Mouse (Mus musculus): ENCODE data around the gene Rnf141. TPM values are rescaled to one million over a fixed set of nuclear protein-coding genes. Genes with fewer than 3 reads are reported as not detected.

Gene Rnf141
- polyA plus RNA-seq, 1 experiment = 12.4 TPM

- TF ChIP-seq POLR2A (IDR thresholded peaks at IDR 0.05; ENCODE audit: low read depth, low read length) (no peak), CTCF (IDR thresholded peaks at IDR 0.05; ENCODE audit: extremely low read depth, insufficient read depth, insufficient read length, insufficient replicate concordance) (no peak)
- 93% methylated on average over 6 of the region's 6 CpGs for WGBS
- H3K27me3 ChIP-seq (ENCODE audit: control insufficient read depth, insufficient read depth, low read length) = no peaks in the 10 kb centered on the region
Observed at GRCm38 (mm10) chr7:110867116-110867515, 22.9 kb upstream of the Rnf141 start.

GRCm38 (mm10) chr7:110866021-110866420 lies 21.8 kb upstream of the Rnf141 start:
- 96% methylated on average over 3 of the region's 3 CpGs for WGBS
- Histone ChIP-seq H3K4me1 (ENCODE audit: control insufficient read depth, insufficient read depth, insufficient read length) (no peaks in the 10 kb centered on the region), H3K36me3 (ENCODE audit: control insufficient read depth, insufficient read depth, low read length) (no peaks in the 10 kb centered on the region), H3K27me3 (ENCODE audit: control insufficient read depth, insufficient read depth, low read length) (no peaks in the 10 kb centered on the region), H3K4me3 (ENCODE audit: extremely low read depth, insufficient read depth, insufficient read length) (no peak overlapping the region), H3K27ac (ENCODE audit: insufficient read depth, low read length) (no peak overlapping the region)
- TF ChIP-seq CTCF (IDR thresholded peaks at IDR 0.05; ENCODE audit: extremely low read depth, insufficient read depth, insufficient read length, insufficient replicate concordance) = no peak
- no peak for TF ChIP-seq POLR2A (IDR thresholded peaks at IDR 0.05; ENCODE audit: low read depth, low read length)
- no peak for DNase-seq (ENCODE audit: low read depth in 1 of 2, low spot score in 2 of 2)

More at GRCm38 (mm10) chr7:110867116-110867515, 22.9 kb upstream of the Rnf141 start:
- DNase-seq (ENCODE audit: low read depth in 1 of 2, low spot score in 2 of 2) = no peak
- Histone ChIP-seq H3K27ac (ENCODE audit: insufficient read depth, low read length) (no peak overlapping the region), H3K36me3 (ENCODE audit: control insufficient read depth, insufficient read depth, low read length) (no peaks in the 10 kb centered on the region), H3K4me3 (ENCODE audit: extremely low read depth, insufficient read depth, insufficient read length) (no peak overlapping the region), H3K4me1 (ENCODE audit: control insufficient read depth, insufficient read depth, insufficient read length) (no peaks in the 10 kb centered on the region)

GRCm38 (mm10) chr7:110865570-110865969 lies 21.3 kb upstream of the Rnf141 start:
- no peak for DNase-seq (ENCODE audit: low read depth in 1 of 2, low spot score in 2 of 2)
- no peaks in the 10 kb centered on the region for H3K36me3 ChIP-seq (ENCODE audit: control insufficient read depth, insufficient read depth, low read length)
- no peaks in the 10 kb centered on the region for H3K27me3 ChIP-seq (ENCODE audit: control insufficient read depth, insufficient read depth, low read length)
- no peaks in the 10 kb centered on the region for H3K4me1 ChIP-seq (ENCODE audit: control insufficient read depth, insufficient read depth, insufficient read length)
- no peak overlapping the region for H3K27ac ChIP-seq (ENCODE audit: insufficient read depth, low read length)
- TF ChIP-seq POLR2A (IDR thresholded peaks at IDR 0.05; ENCODE audit: low read depth, low read length) (no peak), CTCF (IDR thresholded peaks at IDR 0.05; ENCODE audit: extremely low read depth, insufficient read depth, insufficient read length, insufficient replicate concordance) (no peak)
- no peak overlapping the region for H3K4me3 ChIP-seq (ENCODE audit: extremely low read depth, insufficient read depth, insufficient read length)
- 87% methylated on average over 6 of the region's 6 CpGs for whole genome bisulfite sequencing

DNA sequence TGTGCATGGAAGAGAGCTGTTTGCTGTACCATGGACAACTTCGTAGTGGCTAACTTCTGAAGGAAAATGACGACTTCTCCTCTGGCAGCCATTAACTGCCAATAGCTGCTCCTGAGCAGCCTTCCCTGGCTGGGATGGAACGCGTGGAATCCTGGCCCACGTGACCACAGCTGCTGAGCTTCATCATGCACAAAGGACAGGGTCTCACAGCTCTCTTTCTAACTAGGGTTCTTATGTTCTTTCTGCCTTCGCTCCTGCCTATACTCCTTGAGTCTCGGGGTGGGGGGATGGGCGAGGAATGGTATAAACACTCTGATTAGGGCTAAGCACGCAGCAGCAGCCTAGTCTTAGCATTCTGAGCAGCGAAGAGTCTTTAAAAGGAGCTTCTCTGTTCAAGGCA lies 20.8 kb upstream of the Rnf141 start:
- Histone ChIP-seq H3K27ac (ENCODE audit: insufficient read depth, low read length) (no peak overlapping the region), H3K36me3 (ENCODE audit: control insufficient read depth, insufficient read depth, low read length) (no peaks in the 10 kb centered on the region), H3K4me1 (ENCODE audit: control insufficient read depth, insufficient read depth, insufficient read length) (no peaks in the 10 kb centered on the region), H3K4me3 (ENCODE audit: extremely low read depth, insufficient read depth, insufficient read length) (no peak overlapping the region), H3K27me3 (ENCODE audit: control insufficient read depth, insufficient read depth, low read length) (no peaks in the 10 kb centered on the region)
- DNase-seq (ENCODE audit: low read depth in 1 of 2, low spot score in 2 of 2) = no peak
- TF ChIP-seq CTCF (IDR thresholded peaks at IDR 0.05; ENCODE audit: extremely low read depth, insufficient read depth, insufficient read length, insufficient replicate concordance) = no peak
- no peak for TF ChIP-seq POLR2A (IDR thresholded peaks at IDR 0.05; ENCODE audit: low read depth, low read length)
- WGBS = 92% methylated on average over 10 of the region's 10 CpGs

DNA sequence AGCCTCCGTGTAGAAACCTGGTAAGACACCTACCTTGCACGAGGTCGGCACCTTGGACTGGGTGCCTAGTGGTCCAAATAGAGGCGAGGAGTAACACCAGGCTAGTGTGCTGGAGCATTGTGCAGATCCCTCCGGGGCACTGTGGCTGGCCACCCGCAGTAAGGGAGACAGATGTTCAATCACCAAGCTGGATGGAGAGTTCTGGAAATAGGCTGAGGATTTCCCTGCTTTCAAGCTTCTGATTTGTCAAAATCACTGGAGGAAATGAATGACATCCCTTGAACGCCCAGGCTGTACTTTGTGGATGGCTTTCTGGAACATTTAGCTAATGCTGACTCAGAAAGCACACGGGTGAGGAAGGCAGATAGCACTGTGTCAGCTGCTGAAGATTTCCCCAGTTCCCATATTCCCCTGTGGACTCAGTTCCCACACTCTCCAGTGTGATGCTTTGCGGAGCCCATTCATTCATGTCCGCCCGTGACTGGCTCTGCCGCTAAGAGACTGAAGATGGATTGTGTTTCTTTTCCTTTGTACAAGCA lies 18.6 kb upstream of the Rnf141 start, which contains the start of gene Lyve1:
TSS of gene Lyve1 (minus strand) at position 489 of the 539 bp plus-strand sequence.
- Histone ChIP-seq H3K27ac (ENCODE audit: insufficient read depth, low read length) (no peak within 1 kb of the TSS), H3K4me3 (ENCODE audit: extremely low read depth, insufficient read depth, insufficient read length) (no peak within 1 kb of the TSS), H3K36me3 (ENCODE audit: control insufficient read depth, insufficient read depth, low read length) (no peaks in the 10 kb centered on the region), H3K4me1 (ENCODE audit: control insufficient read depth, insufficient read depth, insufficient read length) (no peaks in the 10 kb centered on the region), H3K27me3 (ENCODE audit: control insufficient read depth, insufficient read depth, low read length) (no peaks in the 10 kb centered on the region)
- WGBS = 79% methylated on average over 12 of the region's 12 CpGs
- no peak for DNase-seq (ENCODE audit: low read depth in 1 of 2, low spot score in 2 of 2)
- TF ChIP-seq CTCF (IDR thresholded peaks at IDR 0.05; ENCODE audit: extremely low read depth, insufficient read depth, insufficient read length, insufficient replicate concordance) = no peak
- TF ChIP-seq POLR2A (IDR thresholded peaks at IDR 0.05; ENCODE audit: low read depth, low read length) = no peak

- no peak overlapping the region for H3K4me3 ChIP-seq (ENCODE audit: extremely low read depth, insufficient read depth, insufficient read length)
- no peak for DNase-seq (ENCODE audit: low read depth in 1 of 2, low spot score in 2 of 2)
- 48% methylated on average over 5 of the region's 5 CpGs for WGBS
- H3K27me3 ChIP-seq (ENCODE audit: control insufficient read depth, insufficient read depth, low read length) = no peaks in the 10 kb centered on the region
- TF ChIP-seq CTCF (IDR thresholded peaks at IDR 0.05; ENCODE audit: extremely low read depth, insufficient read depth, insufficient read length, insufficient replicate concordance) (no peak), POLR2A (IDR thresholded peaks at IDR 0.05; ENCODE audit: low read depth, low read length) (no peak)
- no peaks in the 10 kb centered on the region for H3K4me1 ChIP-seq (ENCODE audit: control insufficient read depth, insufficient read depth, insufficient read length)
- no peaks in the 10 kb centered on the region for H3K36me3 ChIP-seq (ENCODE audit: control insufficient read depth, insufficient read depth, low read length)
- H3K27ac ChIP-seq (ENCODE audit: insufficient read depth, low read length) = no peak overlapping the region
Observed at GRCm38 (mm10) chr7:110860129-110860528, 15.9 kb upstream of the Rnf141 start.

- TF ChIP-seq CTCF (IDR thresholded peaks at IDR 0.05; ENCODE audit: extremely low read depth, insufficient read depth, insufficient read length, insufficient replicate concordance) (no peak), POLR2A (IDR thresholded peaks at IDR 0.05; ENCODE audit: low read depth, low read length) (no peak)
- no peak for DNase-seq (ENCODE audit: low read depth in 1 of 2, low spot score in 2 of 2)
- 63% methylated on average over 1 of the region's 1 CpGs for WGBS
- no peak overlapping the region for H3K4me3 ChIP-seq (ENCODE audit: extremely low read depth, insufficient read depth, insufficient read length)
- H3K27me3 ChIP-seq (ENCODE audit: control insufficient read depth, insufficient read depth, low read length) = no peaks in the 10 kb centered on the region
- H3K4me1 ChIP-seq (ENCODE audit: control insufficient read depth, insufficient read depth, insufficient read length) = no peaks in the 10 kb centered on the region
- no peak overlapping the region for H3K27ac ChIP-seq (ENCODE audit: insufficient read depth, low read length)
- H3K36me3 ChIP-seq (ENCODE audit: control insufficient read depth, insufficient read depth, low read length) = no peaks in the 10 kb centered on the region
Observed at GRCm38 (mm10) chr7:110855604-110856003, 11.3 kb upstream of the Rnf141 start.
